9 mouse cellular contexts compared by ENCODE assay signal in genomic region chr2:152411471-152411870, GRCm38 (mm10). TPM values are rescaled to one million over a fixed set of nuclear protein-coding genes. Genes with fewer than 3 reads are reported as not detected.
DNase-seq lines count a peak whose midpoint lies in the region; ATAC-seq lines count a peak whose summit lies in the region.
"Had no signal": no experiment of that assay in that cellular context is flagged by ENCODE, and none has a peak within 500 bp of the region (broad histone marks: within the 10 kb centered on the region; RNA-seq: fewer than 3 reads in every experiment).

No protein-coding gene starts in this region.

- peaks cover 34% of the 10 kb centered on the region for H3K4me1 ChIP-seq in kidney, embryonic 14.5 days (ENCODE audit: control insufficient read depth, insufficient read depth, low read length)
- H3K4me1 ChIP-seq in embryonic facial prominence, embryonic 12.5 days = peaks cover 41% of the 10 kb centered on the region
- peaks cover 49% of the 10 kb centered on the region for H3K4me1 ChIP-seq in hindbrain, embryonic 15.5 days (replicated peaks)
- H3K4me1 ChIP-seq in midbrain, embryonic 15.5 days = peaks cover 52% of the 10 kb centered on the region

- H3K9ac ChIP-seq in kidney, embryonic 14.5 days (ENCODE audit: low read depth, low read length) = peak overlapping the region; percentile 97; the same call in 1 of the 2 replicates
- peak overlapping the region; percentile 98 for H3K9ac ChIP-seq in embryonic facial prominence, embryonic 12.5 days
- peak overlapping the region; percentile 32 for H3K9ac ChIP-seq in hindbrain, embryonic 15.5 days
- H3K9ac ChIP-seq in midbrain, embryonic 15.5 days = peak overlapping the region; percentile 11; the same call in 1 of the 2 replicates

- peak overlapping the region; percentile 84 for H3K4me3 ChIP-seq in kidney, embryonic 14.5 days (ENCODE audit: low read length)
- peak overlapping the region; percentile 96 for H3K4me3 ChIP-seq in embryonic facial prominence, embryonic 12.5 days
- peak overlapping the region; percentile 96; the same call in 1 of the 2 replicates for H3K4me3 ChIP-seq in hindbrain, embryonic 15.5 days
- H3K4me3 ChIP-seq in midbrain, embryonic 15.5 days = peak overlapping the region; percentile 72

- peak overlapping the region; percentile 99 for H3K27ac ChIP-seq in kidney, embryonic 14.5 days (ENCODE audit: low read depth, low read length)
- H3K27ac ChIP-seq in embryonic facial prominence, embryonic 12.5 days = peak overlapping the region; percentile 98
- H3K27ac ChIP-seq in hindbrain, embryonic 15.5 days (replicated peaks) = peak overlapping the region; percentile 74
- peak overlapping the region; percentile 91 for H3K27ac ChIP-seq in midbrain, embryonic 15.5 days

- peak overlapping the region; percentile 94 for H3K4me2 ChIP-seq in kidney, embryonic 14.5 days (replicated peaks; ENCODE audit: low read depth, low read length)
- peak overlapping the region; percentile 93 for H3K4me2 ChIP-seq in embryonic facial prominence, embryonic 12.5 days (replicated peaks)
- peak overlapping the region; percentile 92 for H3K4me2 ChIP-seq in hindbrain, embryonic 15.5 days
- H3K4me2 ChIP-seq in midbrain, embryonic 15.5 days = peak overlapping the region; percentile 87

- no peaks in the 10 kb centered on the region for H3K27me3 ChIP-seq in kidney, embryonic 14.5 days (ENCODE audit: control insufficient read depth, insufficient read depth, low read length)
- no peaks in the 10 kb centered on the region for H3K27me3 ChIP-seq in embryonic facial prominence, embryonic 12.5 days
- no peaks in the 10 kb centered on the region for H3K27me3 ChIP-seq in hindbrain, embryonic 15.5 days
- no peaks in the 10 kb centered on the region for H3K27me3 ChIP-seq in midbrain, embryonic 15.5 days (replicated peaks)

- DNase-seq in kidney, adult 8-10 months = no peak
- no peak for DNase-seq in cerebellum, postnatal 36 days
- no peak for DNase-seq in cerebellum, adult 18-20 months
- DNase-seq in layer of hippocampus, postnatal 25 days (ENCODE audit: extremely low spot score in 1 of 2, low spot score in 1 of 2) = no peak

- WGBS in kidney, embryonic 14.5 days = 1% methylated on average over 7 of the region's 7 CpGs
- 1% methylated on average over 7 of the region's 7 CpGs for WGBS in embryonic facial prominence, embryonic 12.5 days
- WGBS in hindbrain, embryonic 15.5 days = 6% methylated on average over 7 of the region's 7 CpGs
- 7% methylated on average over 7 of the region's 7 CpGs for WGBS in midbrain, embryonic 15.5 days

- peaks cover 4% of the 10 kb centered on the region; the same call in 1 of the 2 replicates for H3K36me3 ChIP-seq in kidney, embryonic 14.5 days (ENCODE audit: control insufficient read depth, insufficient read depth, low read length)
- no peaks in the 10 kb centered on the region for H3K36me3 ChIP-seq in embryonic facial prominence, embryonic 12.5 days
- H3K36me3 ChIP-seq in hindbrain, embryonic 15.5 days = no peaks in the 10 kb centered on the region
- no peaks in the 10 kb centered on the region for H3K36me3 ChIP-seq in midbrain, embryonic 15.5 days (replicated peaks)

- peaks cover 6% of the 10 kb centered on the region; the same call in 1 of the 2 replicates for H3K9me3 ChIP-seq in kidney, embryonic 14.5 days (ENCODE audit: control insufficient read depth, low read length)
- H3K9me3 ChIP-seq in embryonic facial prominence, embryonic 12.5 days = no peaks in the 10 kb centered on the region
- no peaks in the 10 kb centered on the region for H3K9me3 ChIP-seq in hindbrain, embryonic 15.5 days
- no peaks in the 10 kb centered on the region for H3K9me3 ChIP-seq in midbrain, embryonic 15.5 days

- no peak for ATAC-seq in kidney, embryonic 14.5 days (ENCODE audit: low FRiP score, low TSS enrichment)
- no peak; the same call in 1 of the 2 replicates for ATAC-seq in embryonic facial prominence, embryonic 12.5 days (ENCODE audit: insufficient number of reproducible peaks, insufficient read depth, low FRiP score, low TSS enrichment)
- ATAC-seq in hindbrain, embryonic 15.5 days (ENCODE audit: low FRiP score, low read depth) = no peak
- no peak for ATAC-seq in midbrain, embryonic 15.5 days (replicated peaks)

RNA-seq across cellular contexts. Expression of gene Zcchc3, which starts 3.4 kb away (rescaled TPM):
- 51.1 and 62.2 TPM in 2 replicates for polyA plus RNA-seq in kidney, embryonic 14.5 days (2014; fragmentation: Nextera tagmentation; extraction: Ambion mirVana)
- polyA plus RNA-seq in embryonic facial prominence, embryonic 12.5 days (2016; fragmentation: Nextera tagmentation; extraction: Ambion mirVana) = 71.0 and 73.6 TPM in 2 replicates
- 18.6 TPM in 2 replicates for polyA plus RNA-seq in hindbrain, embryonic 15.5 days (2015; fragmentation: Nextera tagmentation; extraction: Ambion mirVana)
- polyA plus RNA-seq in midbrain, embryonic 15.5 days (2015; fragmentation: Nextera tagmentation; extraction: Ambion mirVana) = 18.0 and 20.2 TPM in 2 replicates
- 10 to 100 TPM; 10.7 to 11.6 TPM for total RNA-seq in layer of hippocampus, postnatal 25 days (2021)

RNA-seq across cellular contexts. Expression of gene 6820408C15Rik, which starts 3.9 kb away (rescaled TPM):
- polyA plus RNA-seq in kidney, embryonic 14.5 days (2014; fragmentation: Nextera tagmentation; extraction: Ambion mirVana) = 0.37 TPM in 2 replicates
- polyA plus RNA-seq in embryonic facial prominence, embryonic 12.5 days (2016; fragmentation: Nextera tagmentation; extraction: Ambion mirVana) = 0.27 and 0.31 TPM in 2 replicates
- polyA plus RNA-seq in hindbrain, embryonic 15.5 days (2015; fragmentation: Nextera tagmentation; extraction: Ambion mirVana) = 2.2 and 2.3 TPM in 2 replicates
- polyA plus RNA-seq in midbrain, embryonic 15.5 days (2015; fragmentation: Nextera tagmentation; extraction: Ambion mirVana) = 1.9 and 2.5 TPM in 2 replicates
- 1 to 10 TPM; 1.7 to 2.7 TPM for total RNA-seq in layer of hippocampus, postnatal 25 days (2021)
- total RNA-seq: monocyte, adult 5-6 weeks had no signal

RNA-seq across cellular contexts. Expression of gene Sox12, which starts 13.6 kb away (rescaled TPM):
- 22.3 and 25.3 TPM in 2 replicates for polyA plus RNA-seq in kidney, embryonic 14.5 days (2014; fragmentation: Nextera tagmentation; extraction: Ambion mirVana)
- 16.9 and 18.1 TPM in 2 replicates for polyA plus RNA-seq in embryonic facial prominence, embryonic 12.5 days (2016; fragmentation: Nextera tagmentation; extraction: Ambion mirVana)
- polyA plus RNA-seq in hindbrain, embryonic 15.5 days (2015; fragmentation: Nextera tagmentation; extraction: Ambion mirVana) = 13.8 and 14.9 TPM in 2 replicates
- 15.4 and 17.0 TPM in 2 replicates for polyA plus RNA-seq in midbrain, embryonic 15.5 days (2015; fragmentation: Nextera tagmentation; extraction: Ambion mirVana)
- 10 to 100 TPM; 16.4 to 19.8 TPM for total RNA-seq in layer of hippocampus, postnatal 25 days (2021)
- total RNA-seq: monocyte, adult 5-6 weeks had no signal

RNA-seq across cellular contexts. Expression of gene Nrsn2, which starts 35.0 kb away (rescaled TPM):
- polyA plus RNA-seq in kidney, embryonic 14.5 days (2014; fragmentation: Nextera tagmentation; extraction: Ambion mirVana) = 1.7 and 2.4 TPM in 2 replicates
- polyA plus RNA-seq in embryonic facial prominence, embryonic 12.5 days (2016; fragmentation: Nextera tagmentation; extraction: Ambion mirVana) = 4.3 and 4.9 TPM in 2 replicates
- 50.6 and 60.3 TPM in 2 replicates for polyA plus RNA-seq in hindbrain, embryonic 15.5 days (2015; fragmentation: Nextera tagmentation; extraction: Ambion mirVana)
- 49.4 and 51.0 TPM in 2 replicates for polyA plus RNA-seq in midbrain, embryonic 15.5 days (2015; fragmentation: Nextera tagmentation; extraction: Ambion mirVana)
- 10 to 100 TPM; 60.6 to 76.6 TPM for total RNA-seq in layer of hippocampus, postnatal 25 days (2021)
- total RNA-seq: monocyte, adult 5-6 weeks had no signal

RNA-seq across cellular contexts. Expression of gene Defb23, which starts 52.9 kb away (rescaled TPM):
- not detected in 2 replicates for polyA plus RNA-seq in kidney, embryonic 14.5 days (2014; fragmentation: Nextera tagmentation; extraction: Ambion mirVana)
- not detected in 2 replicates for polyA plus RNA-seq in embryonic facial prominence, embryonic 12.5 days (2016; fragmentation: Nextera tagmentation; extraction: Ambion mirVana)
- not detected in 2 replicates for polyA plus RNA-seq in hindbrain, embryonic 15.5 days (2015; fragmentation: Nextera tagmentation; extraction: Ambion mirVana)
- polyA plus RNA-seq in midbrain, embryonic 15.5 days (2015; fragmentation: Nextera tagmentation; extraction: Ambion mirVana) = not detected in 2 replicates
- total RNA-seq in layer of hippocampus, postnatal 25 days (2021) = not detected
- total RNA-seq: monocyte, adult 5-6 weeks had no signal

Comparison
In these comparisons a context has a peak if more than half of its experiments do, and no peak if none do; other contexts are left out.
1. H3K9ac ChIP-seq: peak in every context shown above with its lines; median percentile 98 in embryonic facial prominence, embryonic 12.5 days; 97 in kidney, embryonic 14.5 days; 32 in hindbrain, embryonic 15.5 days; 11 in midbrain, embryonic 15.5 days.